Mouse (Mus musculus) granulocyte monocyte progenitor cell, adult 5-6 weeks (primary cell): Measurements from ENCODE around the gene Akap9. TPM values are rescaled to one million over a fixed set of nuclear protein-coding genes. Genes with fewer than 3 reads are reported as not detected.
"Not testable (repeated sequence)": the region's sequence is repeated elsewhere in the genome, so short reads cannot be mapped to it uniquely, and the experiment has no call there.

Source experiments
- ATAC-seq: replicated peaks from 2 replicates; pipeline ENCODE4 v1.8.0; 2016; ENCODE audit warnings: mild to moderate bottlenecking, moderate TSS enrichment, inconsistent platforms; ENCODE audit not compliant: poor library complexity, severe bottlenecking
- total RNA-seq, 2 experiments: library from RNA; stranded (forward) in 1 of 2; stranded (reverse) in 1 of 2; fragments of 200-712, 200-1000 nt in 1 of 2; fragments of >200 nt in 1 of 2; fragmentation: Nextera tagmentation in 1 of 2; gene quantifications; 2 replicates each; pipeline ENCODE4 v1.2.3; 2014 to 2017

The Akap9 gene
- total RNA-seq, 2 experiments from 2014 or later: 39.3 to 75.7 TPM

DNA sequence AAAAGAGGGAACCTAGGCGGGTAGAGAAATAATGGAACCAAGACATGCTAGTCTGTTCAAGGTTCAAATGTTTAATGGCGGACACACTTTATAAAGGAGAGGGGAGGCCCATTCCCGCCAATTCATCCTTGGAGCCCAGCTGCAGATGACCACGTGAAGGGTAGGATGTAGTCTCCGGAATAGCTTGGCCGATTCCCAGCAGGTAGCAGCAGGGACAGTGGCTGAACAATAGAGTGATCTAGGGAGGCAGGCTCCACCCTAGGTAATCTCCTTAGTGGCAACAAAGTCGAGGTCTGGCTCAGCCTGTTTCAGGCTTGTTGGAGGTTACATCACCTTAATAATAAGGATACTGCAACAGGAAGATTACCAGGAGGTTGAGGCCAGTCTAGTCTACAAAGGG lies 179.2 kb downstream of the Akap9 start:
- ATAC-seq: not testable (repeated sequence)

DNA sequence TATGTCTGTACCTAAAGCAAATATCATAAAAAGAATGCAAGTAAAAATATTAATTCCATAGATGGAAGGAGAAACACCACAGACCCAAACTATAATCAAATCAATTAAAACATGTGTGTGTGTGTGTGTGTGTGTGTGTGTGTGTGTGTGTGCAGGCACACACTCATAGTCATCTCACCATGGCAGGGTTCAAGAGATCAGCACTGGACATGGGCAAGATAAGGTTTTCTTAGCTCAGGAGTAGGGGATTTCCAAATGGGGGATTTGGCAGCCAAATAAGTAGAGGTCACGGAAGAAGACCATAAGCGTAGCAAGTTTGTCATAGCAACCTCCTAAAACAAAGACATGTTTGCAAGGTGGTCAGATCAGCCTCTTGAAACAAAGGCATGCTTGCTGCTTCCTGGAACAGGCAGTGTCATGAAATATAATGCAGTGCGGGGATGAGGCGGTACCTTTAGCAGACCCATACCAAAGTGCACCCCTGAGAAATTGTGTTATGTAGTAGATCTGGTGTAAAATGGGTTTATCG lies 184.8 kb downstream of the Akap9 start:
- ATAC-seq: no peak

Other genes starting within 250 kb of the Akap9 start
- gene Ankib1, start 125.1 kb upstream of the Akap9 start, total RNA-seq (2014; fragmentation: Nextera tagmentation): 19.2 and 27.2 TPM in 2 replicates
- gene Ankib1, start 125.1 kb upstream of the Akap9 start, total RNA-seq (2017): 26.7 and 38.1 TPM in 2 replicates
- 46.1 and 60.6 TPM in 2 replicates for gene Krit1, start 124.9 kb upstream of the Akap9 start, total RNA-seq (2014; fragmentation: Nextera tagmentation)
- gene Krit1, start 124.9 kb upstream of the Akap9 start, total RNA-seq (2017): 46.8 and 53.2 TPM in 2 replicates
- gene Lrrd1, start 82.9 kb upstream of the Akap9 start, total RNA-seq (2014; fragmentation: Nextera tagmentation): 0.36 and 0.80 TPM in 2 replicates
- gene Lrrd1, start 82.9 kb upstream of the Akap9 start, total RNA-seq (2017): 0.10 and 0.30 TPM in 2 replicates
- 2.3 and 8.2 TPM in 2 replicates for gene Mterf1a, start 34.1 kb upstream of the Akap9 start, total RNA-seq (2014; fragmentation: Nextera tagmentation)
- gene Mterf1a, start 34.1 kb upstream of the Akap9 start, total RNA-seq (2017): 8.8 and 10.6 TPM in 2 replicates
- 5.5 and 12.9 TPM in 2 replicates for gene Cyp51, start 176.7 kb downstream of the Akap9 start, total RNA-seq (2014; fragmentation: Nextera tagmentation)
- gene Cyp51, start 176.7 kb downstream of the Akap9 start, total RNA-seq (2017): 17.6 and 20.3 TPM in 2 replicates